Mouse (Mus musculus): Measurements from ENCODE around the gene Raver1.

Gene Raver1

Small RNA genes lying within 50 kb of the gene (microRNA-seq; reads per million reads assigned to microRNA genes)
- 0 reads per million in 2 experiments for gene Mir1900
- 0.34 to 0.37 reads per million in 2 experiments for gene Mir7082
